Mouse (Mus musculus) cerebellum, postnatal 36 days (tissue): ENCODE results near the gene Dnttip1.
A peak's percentile ranks its signal among the peaks of the same experiment; 100 is the strongest.
"Not testable (repeated sequence)": the region's sequence is repeated elsewhere in the genome, so short reads cannot be mapped to it uniquely, and the experiment has no call there.

Source experiments
- DNase-seq, 2 experiments: peaks; one replicate each; pipeline ENCODE4 v3.0.0; 2021 to 2022; ENCODE audit warnings: mixed read lengths in 2 of 2

Dnttip1 gene

DNA sequence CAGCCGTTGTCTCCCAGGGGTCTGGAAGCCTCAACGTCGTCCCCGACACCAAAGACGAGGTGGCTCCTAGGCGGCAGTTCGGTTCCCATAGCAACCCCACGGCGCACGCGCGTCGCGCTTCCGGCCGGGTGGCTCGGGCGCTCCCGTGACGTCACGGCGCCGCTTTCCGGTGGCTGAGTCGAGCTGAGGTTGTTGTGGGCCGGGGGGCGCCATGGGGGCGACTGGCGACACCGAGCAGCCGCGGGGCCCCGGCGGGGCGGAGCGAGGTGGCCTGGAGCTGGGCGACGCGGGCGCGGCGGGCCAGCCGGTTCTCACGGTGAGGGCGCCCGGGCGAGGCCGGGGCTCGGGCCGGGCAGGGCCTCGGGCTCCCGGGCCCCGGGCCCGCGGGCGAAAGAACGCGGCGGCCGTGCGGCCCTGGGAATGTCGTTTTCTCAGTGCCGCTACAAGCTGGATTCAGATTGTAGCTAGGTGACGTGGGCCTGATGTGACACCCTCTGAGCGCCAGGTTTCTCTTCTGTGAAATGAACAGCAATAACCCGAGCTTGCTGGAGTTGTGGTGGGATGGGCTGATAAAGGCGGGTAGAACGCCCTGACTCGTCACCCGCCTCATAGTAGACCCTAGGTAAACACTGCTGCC is at the start of gene Dnttip1, which contains the start of gene Wfdc3:
TSS of gene Dnttip1 (plus strand) at position 141 of the 637 bp plus-strand sequence.
TSS of gene Wfdc3 (minus strand) at position 89 of the 637 bp plus-strand sequence.
- peak; percentile 91 to 92 for DNase-seq

DNA sequence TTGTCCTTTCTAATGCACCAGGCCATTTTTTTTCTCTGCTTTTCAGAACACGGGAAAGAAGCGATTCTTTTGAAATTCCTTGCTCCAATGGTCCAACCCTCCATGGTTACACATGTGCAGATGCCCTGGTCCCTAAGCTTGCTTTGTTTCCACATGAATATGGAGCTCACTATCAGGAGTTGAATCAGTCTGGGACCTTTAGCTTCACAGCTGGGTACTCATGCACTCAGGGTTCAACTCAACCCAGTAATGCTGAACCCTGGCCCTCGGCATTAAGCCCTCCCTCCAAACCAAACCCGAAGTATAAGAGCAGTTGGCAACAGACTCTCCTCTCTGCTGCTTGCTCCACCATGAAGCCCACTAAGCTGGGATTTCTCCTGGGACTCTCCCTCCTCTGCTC is 47.6 kb upstream of the Dnttip1 start, which contains the start of gene Spint4:
TSS of gene Spint4 (plus strand) at position 301 of the 400 bp plus-strand sequence.
- no peak for DNase-seq

DNA sequence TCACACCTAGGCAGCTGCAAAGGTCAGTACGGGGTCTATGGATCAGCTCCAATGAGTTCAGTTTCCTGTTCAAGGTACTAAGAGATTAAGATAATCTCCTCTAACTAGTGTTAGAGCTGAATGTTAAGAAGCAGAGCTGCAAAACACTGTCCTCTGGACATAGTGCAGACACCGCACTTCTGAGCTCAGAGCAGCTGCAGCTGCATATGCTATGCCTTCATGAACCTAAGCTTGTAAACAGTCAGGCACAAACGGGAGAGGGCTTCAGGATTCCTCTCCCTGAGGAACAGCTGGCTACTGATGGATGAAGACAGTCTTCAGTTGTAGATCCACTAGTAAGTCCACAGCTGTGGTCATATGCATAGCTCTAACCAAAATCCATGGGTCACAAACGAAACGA is 44.8 kb upstream of the Dnttip1 start:
- no peak for DNase-seq

DNA sequence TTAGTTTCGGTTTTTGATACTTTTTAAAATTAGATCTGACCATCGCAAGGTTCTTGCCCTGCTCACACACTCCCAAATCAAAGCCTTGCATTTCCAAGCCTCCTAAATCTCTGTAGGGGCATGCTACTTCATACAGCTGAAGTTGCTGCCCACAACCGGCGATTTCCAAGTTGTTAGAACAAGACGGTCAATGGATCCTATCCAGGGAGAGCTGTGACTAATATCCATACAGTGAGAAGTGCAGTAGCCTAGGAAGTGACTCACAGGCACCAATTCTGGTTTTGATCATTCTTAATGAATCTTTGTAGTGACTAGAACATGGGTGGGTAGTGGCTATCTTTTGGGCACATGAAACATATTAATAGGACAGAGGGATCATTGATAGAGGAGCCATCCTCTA is 44.0 kb upstream of the Dnttip1 start:
- no peak for DNase-seq

DNA sequence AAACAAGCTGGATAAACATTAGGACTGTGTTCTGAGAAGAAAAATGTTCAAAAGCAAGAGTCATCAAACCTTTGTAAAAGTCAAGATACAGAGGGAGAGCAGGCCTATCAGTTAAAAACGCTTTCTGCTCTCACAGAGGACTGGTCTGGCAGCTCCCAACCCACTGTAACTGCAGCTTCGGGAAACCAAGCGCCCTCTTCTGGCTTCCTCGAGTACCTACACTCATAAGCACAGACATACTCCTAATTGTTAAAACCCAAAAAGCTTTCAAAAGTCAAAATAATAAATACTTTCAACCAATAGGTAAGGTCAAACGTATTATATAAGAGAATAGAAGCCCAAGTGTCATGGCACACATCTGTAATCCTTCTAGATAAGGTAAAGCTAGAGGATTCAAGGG is 41.5 kb upstream of the Dnttip1 start:
- no peak for DNase-seq

DNA sequence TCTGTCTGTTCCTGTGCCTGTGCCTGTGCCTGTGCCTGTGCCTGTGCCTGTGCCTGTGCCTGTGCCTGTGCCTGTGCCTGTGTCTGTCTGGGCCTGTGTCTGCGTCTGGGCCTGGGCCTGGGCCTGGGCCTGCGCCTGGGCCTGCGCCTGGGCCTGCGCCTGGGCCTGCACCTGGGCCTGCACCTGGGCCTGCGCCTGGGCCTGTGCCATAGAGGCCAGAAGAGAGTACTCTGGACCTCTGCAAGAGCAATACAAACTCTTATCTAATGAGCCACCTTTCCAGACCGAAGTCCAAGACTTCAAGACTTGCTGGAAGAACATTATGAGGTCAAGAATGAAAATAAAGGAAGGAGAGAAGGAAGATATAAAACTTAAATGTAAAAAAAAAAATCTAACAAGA is 40.5 kb upstream of the Dnttip1 start:
- DNase-seq, result no peak

DNA sequence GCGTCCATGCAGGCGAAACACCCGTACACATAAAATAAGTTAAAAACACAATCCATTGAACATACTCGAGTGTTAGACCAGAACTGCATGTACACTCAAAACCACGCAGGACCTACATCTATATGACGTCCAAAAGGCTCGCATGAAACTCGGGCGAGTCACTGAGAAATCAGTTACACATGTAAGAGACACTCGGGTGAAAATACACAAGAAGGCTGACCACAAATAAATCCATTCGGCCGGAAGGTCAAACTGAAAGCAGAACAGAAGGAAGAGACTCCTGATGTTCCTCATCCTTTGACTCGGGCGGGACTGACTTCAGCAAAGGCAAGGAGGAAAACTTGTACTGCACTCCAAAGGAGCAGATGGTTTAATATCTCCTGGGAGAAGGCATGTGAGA is 39.8 kb upstream of the Dnttip1 start:
- DNase-seq, result no peak

DNA sequence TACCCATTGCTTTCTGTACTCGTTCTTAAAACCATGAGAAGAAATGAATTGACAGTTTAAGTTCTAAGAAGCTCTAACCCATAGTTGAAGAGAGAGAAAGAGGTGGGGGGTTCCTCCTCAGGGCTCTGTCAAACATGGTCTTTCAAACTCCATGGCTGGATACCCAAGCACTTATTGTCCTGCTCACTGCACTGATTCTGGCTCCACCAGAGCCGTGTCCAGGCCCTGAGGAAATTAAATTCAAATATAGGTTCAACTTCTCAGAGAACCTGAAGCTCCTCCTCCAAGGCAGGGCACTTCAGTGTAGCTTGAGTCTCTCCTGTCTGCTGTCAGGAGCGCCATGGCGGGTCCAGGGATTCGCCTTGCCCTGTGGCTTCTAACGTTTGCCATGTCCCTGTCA is 30.8 kb upstream of the Dnttip1 start, which contains the start of gene Spint5:
TSS of gene Spint5 (plus strand) at position 301 of the 400 bp plus-strand sequence.
- no peak for DNase-seq

DNA sequence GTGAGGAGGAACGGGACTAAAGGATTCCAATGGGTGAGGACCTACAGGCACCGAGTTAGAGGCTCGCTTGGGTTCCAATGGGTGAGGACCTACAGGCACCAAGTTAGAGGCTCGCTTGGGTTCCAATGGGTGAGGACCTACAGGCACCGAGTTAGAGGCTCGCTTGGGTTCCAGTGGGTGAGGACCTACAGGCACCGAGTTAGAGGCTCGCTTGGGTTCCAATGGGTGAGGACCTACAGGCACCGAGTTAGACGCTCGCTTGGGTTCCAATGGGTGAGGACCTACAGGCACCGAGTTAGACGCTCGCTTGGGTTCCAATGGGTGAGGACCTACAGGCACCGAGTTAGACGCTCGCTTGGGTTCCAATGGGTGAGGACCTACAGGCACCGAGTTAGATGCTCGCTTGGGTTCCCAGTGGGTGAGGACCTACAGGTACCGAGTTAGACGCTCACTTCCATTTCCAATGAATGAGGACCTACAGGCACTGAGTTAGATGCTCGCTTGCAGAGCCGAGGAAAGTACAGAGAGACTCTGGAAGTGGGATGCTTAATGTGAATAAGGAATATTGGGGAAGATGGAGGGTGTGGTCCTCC is 29.5 kb upstream of the Dnttip1 start:
- not testable (repeated sequence) for DNase-seq

DNA sequence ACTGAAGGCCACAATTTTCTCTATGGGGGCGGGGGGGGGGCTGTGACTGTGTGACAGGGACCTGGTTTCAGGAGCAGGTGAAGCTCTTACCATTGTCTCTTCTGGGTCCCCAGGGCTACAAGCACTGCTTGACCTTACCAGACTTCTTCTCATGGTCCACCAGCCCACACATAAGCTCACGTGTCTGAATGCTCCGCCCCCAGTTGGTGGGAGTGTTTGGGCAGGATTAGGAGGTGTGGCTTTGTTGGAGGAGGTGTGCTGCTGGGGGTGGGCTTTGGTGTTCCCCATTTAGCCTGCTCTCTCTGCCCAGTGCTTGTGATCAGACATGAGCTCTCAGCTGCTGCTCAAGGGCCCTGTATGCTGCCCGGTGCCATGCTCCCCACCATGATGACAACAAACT is 22.5 kb upstream of the Dnttip1 start:
- DNase-seq, result no peak

DNA sequence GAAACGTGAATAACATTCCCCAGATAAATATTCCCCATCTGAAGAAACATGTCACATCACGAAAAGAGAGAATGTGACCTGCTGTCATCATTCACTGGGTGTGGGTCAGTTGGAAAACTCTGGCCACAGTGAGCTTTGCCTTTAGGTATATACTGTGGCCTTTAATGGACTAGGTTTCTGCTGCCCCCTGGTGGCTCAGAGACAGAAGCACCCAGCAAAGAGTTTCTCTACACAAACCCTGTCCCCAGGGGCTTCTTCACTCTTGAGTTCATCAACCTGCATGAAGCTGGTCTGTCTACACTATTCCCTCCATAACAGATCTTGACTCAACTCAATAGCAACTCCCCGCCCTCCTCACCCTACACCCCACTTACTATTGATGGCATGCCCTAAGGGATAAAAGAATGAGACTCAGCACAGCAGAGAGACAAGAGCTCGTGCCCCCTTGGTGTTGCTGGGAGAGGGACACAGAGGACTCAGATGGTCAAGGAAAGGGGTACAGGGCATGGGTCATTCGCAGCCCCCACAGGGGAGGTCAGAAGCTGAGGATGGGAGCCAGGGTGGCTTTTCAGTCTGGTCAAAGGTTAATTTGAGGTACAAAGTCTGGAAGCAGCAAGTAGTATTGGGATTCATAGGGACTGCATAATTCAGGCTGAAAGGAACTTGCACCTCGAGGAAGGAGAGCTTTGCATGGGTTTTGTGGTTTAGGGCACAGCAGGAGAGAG is 19.7 kb upstream of the Dnttip1 start:
- peak; percentile 58 to 67 for DNase-seq

DNA sequence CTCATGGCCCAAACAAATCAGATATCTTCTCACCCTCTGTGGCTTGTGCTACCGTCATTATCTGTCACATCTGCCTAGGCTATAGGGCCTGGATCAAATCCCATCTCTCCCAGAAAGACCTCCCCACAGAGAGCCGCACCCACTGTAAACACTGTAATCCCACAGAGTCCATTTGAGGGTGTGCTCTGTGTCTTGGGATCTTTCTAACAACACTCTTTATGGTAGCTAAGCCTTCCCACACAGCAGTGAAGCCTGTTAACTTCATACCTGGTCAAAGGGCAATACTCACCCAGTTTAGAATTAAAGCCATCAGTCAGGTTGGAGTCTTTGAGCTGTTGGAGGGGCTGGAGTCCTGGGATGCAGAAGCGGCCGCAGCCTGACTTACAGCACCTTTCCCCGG is 14.1 kb upstream of the Dnttip1 start:
- DNase-seq, result no peak

DNA sequence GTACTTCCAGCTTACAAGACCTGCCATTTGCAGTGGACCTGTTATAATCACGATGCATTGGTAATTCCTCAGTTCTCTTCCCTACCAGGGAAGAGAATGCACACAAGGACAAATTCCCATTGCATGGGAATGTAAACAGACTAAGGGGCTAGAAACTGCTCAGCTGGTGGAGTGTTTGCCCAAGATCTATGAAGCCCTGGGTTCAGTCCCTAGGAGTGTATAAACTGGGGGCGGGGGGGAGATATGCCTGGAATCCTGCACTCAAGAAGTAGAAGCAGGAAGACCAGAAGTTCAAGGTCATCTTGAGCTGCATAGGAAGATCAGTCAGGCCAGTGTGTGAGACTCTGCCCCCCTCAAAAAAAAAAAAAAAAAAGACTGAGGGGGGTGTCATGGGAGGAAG is 12.5 kb upstream of the Dnttip1 start:
- DNase-seq, result no peak

DNA sequence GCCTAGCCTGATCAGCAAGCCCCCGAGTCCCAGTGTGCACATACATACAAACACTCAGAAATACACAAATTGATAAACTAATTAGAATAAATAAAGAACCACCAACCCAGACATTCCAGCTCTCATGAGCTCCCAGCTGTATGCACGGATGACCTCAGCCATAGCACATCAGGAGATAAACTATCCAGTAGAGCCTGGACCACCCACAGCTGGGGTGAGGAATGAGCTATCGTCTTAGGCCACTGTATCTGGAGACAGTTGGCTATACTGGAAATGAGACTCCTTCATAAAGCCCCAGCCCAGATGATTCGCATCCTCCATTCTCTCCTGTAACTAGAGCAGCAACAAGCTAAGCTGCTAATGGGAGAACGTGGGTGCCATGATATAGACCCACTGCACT is 10.9 kb upstream of the Dnttip1 start:
- no peak for DNase-seq

DNA sequence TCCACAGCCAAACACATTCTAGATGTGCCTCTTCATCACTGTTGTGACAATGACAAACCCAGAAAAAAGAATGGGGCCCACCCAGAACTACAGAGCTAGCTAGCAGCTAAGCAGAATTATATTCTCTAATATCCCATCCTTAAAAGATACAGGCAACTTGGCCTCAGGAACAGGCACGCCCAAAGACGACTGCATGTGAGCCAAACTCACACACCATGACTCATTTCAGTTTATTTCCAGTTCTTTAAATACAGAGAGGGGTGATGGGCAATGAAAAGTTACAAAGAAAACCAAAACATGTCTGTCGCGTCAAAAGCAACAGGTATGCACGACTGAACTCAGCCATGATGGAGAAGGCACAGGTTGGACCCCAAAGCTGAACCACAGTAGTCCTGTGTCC is 10.3 kb upstream of the Dnttip1 start:
- DNase-seq, result no peak

DNA sequence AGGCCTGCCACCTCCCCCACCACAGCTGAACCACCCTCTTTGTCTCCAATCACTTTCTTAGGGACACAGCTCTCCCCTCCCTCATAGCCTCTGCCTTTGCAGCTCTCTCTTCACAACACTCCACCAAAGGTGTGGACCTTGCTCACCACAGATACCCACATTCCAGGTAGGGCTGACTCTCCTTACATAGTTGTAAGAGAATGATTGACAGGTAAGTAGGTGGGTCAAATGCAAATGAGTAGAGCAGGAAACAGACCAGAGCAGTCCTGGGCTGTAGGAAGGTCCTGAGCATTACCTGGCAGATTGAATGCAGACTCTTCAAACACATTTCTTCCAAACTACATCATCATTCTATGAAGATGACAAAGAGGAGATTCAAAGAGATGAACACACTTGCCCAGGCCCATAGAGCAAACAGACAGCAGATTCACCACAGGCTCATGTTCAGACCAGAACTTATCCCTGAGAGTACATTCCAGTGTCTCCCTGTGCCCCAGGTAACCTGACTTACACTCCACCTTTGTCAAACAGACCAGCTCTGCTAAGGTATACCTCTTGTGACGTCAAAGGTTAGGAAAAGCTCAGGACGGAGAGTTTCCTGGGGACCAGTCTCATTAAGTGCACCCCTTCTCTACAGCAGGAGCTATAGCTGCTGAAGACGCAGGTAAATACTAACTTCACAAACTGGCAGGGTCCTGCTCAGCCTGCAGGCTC is 8.2 kb upstream of the Dnttip1 start:
- DNase-seq, result no peak

DNA sequence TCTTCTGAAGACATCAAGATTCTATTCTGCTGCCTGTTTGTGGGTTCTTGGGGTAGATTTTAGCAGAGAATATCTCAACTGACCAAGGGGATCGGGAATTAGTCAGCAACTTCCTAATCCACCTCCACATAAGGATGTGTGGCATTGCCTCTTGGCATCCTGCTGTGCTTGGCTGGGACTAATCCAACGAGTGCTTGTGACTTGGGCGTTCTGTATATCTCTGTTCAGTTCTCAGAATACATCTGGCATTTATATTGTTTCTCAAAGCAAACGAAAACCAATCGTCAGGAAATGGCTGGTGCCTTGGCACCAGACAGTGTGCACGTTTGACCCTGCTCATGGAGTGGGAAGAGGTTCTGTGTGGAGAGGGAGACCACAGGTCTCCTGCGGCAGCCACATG is 5.9 kb upstream of the Dnttip1 start:
- no peak for DNase-seq

DNA sequence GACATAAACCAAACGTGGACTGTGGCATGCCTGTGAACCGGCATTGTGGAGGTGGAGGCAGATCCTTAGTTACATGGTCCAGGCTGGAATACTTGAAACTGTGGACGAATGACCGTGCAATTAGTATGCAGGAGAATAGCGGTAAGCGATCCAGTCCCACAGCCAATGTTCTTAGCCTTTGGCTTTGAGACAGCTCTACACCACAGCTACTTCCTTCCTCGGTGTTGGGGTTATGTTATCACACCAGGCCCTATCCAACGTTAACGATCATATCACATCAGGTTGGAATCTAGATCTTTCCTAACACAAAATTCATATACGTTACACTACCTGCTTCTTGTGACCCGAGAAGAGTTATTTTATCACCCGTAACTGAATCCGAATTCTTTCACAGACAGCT is 796 bp upstream of the Dnttip1 start:
- no peak for DNase-seq

DNA sequence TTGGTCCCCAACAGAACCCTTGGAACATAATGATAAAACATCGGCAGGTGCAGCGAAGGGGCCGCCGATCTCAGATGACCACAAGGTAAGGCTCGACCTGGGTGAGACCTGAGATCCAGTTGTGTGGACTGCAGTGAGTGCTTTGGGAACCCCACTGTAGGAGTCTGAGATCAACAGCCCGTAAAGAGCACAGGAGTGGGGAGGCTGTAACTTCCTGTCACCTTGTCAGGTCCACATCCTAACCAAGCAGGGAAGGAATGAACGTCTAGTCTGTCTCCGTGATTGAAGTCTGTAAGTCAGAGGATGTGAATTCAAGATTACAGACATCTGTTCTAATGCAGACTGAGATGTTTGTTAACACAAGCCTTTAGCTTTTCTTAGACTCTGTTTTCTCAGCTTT is 910 bp downstream of the Dnttip1 start:
- no peak for DNase-seq

DNA sequence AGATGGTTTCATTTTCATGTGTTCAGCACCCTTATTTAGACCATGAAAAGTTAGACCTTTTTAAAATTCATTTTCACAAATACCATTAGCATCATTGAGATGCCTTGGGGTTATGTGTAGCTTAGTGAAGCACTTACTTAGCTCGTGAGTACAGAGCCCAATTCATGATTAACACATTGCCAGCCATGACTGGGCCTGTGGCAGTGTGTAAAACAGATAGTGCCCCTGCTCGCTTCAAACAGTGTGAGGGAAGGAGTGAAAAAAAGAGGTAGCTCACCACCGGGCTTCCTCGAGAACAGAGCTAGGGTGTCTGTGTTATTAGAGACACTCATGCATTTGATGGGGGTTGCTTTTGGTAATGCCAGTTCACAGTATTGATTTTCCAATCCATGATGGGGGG is 2.4 kb downstream of the Dnttip1 start:
- no peak for DNase-seq

DNA sequence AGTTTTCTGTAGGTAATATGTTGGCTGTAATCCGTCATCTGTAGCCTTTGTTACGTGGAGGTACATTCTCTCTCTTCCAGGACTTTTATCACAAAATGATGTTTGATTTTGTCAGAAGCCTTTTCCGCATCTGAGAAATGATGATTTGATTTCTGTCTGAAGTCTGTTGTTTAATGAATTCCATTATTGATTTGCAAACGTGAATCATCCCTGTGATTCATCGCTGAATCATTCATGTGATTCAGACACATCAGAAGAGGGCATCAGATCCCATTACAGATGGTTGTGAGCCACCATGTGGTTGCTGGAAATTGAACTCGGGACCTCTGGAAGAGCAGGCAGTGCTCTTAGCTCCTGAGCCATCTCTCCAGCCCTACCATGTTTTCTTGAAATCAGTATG is 3.2 kb downstream of the Dnttip1 start:
- no peak for DNase-seq

DNA sequence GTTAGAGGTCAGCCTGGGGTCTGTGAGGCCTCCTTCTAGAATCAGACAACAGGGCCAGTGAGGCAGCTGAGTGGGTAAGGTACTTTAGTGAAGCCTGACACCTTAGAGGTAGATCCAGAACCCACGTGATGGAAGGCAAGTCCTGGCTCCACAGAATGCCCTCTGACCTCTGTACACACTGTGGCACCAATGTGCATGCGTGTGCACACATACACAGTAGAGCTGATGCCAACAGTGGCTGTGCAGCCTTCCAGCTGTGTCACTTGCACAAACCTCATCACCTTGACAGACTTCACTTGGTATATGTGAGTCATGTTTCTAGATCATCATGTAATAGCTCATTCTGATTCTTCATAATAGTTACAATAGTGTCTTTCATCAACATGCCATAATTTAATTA is 6.7 kb downstream of the Dnttip1 start:
- DNase-seq, result no peak

DNA sequence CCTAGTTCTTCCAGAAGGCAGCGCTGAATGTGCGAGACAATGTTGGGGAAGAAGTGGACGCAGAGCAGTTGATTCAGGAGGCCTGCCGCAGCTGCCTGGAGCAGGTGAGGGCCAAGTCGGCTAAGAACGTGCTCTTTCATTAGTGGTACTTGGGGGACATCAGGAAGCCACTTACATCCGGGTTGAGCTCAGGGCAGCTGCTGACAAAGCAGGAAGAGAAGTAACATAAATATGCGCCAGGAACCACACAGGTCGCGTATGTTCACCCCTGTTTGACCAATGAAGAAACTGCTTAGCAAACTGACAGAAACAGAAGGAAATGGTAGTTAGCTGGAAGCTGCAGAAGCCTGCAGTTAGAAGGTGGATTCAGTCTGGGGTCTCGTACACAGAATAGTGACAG is 8.3 kb downstream of the Dnttip1 start:
- DNase-seq, result no peak
